Mouse (Mus musculus) ES-E14 (cell line): ENCODE data around the gene E130308A19Rik. TPM values are rescaled to one million over a fixed set of nuclear protein-coding genes. Genes with fewer than 3 reads are reported as not detected.

Experiments used
- DNase-seq: peaks from one replicate; pipeline ENCODE4 v3.0.0-alpha.2; 2013; ENCODE audit warnings: low read depth, low spot score
- H3K27ac ChIP-seq: 2 replicates; pipeline ENCODE4 v1.5.1; 2012; ENCODE audit warnings: low read depth, mild to moderate bottlenecking, low read length, moderate library complexity, mixed read lengths; ENCODE audit not compliant: poor library complexity, insufficient read depth, severe bottlenecking
- H3K36me3 ChIP-seq: 2 replicates; pipeline ENCODE4 v1.6.1; 2012; ENCODE audit warnings: mild to moderate bottlenecking, low read length, moderate library complexity, mixed read lengths; ENCODE audit not compliant: control insufficient read depth, poor library complexity, insufficient read depth, severe bottlenecking
- H3K4me1 ChIP-seq, 2 experiments: fragments of 150-350 bp in 1 of 2; sonication (generic) in 1 of 2; 2 replicates each; pipeline ENCODE4 v1.6.1; 2012; ENCODE audit warnings: low read length in 2 of 2, mild to moderate bottlenecking in 1 of 2, mixed read lengths in 1 of 2; ENCODE audit not compliant: control insufficient read depth in 2 of 2, insufficient read depth in 2 of 2, poor library complexity in 1 of 2
- H3K4me3 ChIP-seq, 2 experiments: fragments of 150-350 bp in 1 of 2; sonication (generic) in 1 of 2; 2 replicates each; pipeline ENCODE4 v1.5.1; 2012; ENCODE audit warnings: low read length in 2 of 2, low read depth in 1 of 2, mild to moderate bottlenecking in 1 of 2, mixed read lengths in 1 of 2; ENCODE audit not compliant: insufficient read depth in 1 of 2, poor library complexity in 1 of 2, severe bottlenecking in 1 of 2
- H3K9ac ChIP-seq: 2 replicates; pipeline ENCODE4 v1.6.1; 2012; ENCODE audit warnings: low read depth, mild to moderate bottlenecking, low read length, mixed read lengths; ENCODE audit not compliant: poor library complexity, insufficient read depth, severe bottlenecking
- H3K9me3 ChIP-seq: fragments of 150-350 bp; sonication (generic); 2 replicates; pipeline ENCODE4 v1.6.1; 2012; ENCODE audit warnings: low read depth, mild to moderate bottlenecking, low read length; ENCODE audit not compliant: control insufficient read depth, insufficient read depth
- CHD2 ChIP-seq: IDR thresholded peaks from 2 replicates; pipeline ENCODE4 v1.6.1; 2014; ENCODE audit warnings: mild to moderate bottlenecking, low read depth, low read length, inconsistent platforms
- HCFC1 ChIP-seq: IDR thresholded peaks from 2 replicates; pipeline ENCODE4 v1.6.1; 2012; ENCODE audit warnings: low read length, inconsistent platforms, borderline replicate concordance; ENCODE audit not compliant: insufficient read depth
- MAFK ChIP-seq: IDR thresholded peaks from 2 replicates; pipeline ENCODE4 v1.6.1; 2014; ENCODE audit warnings: mild to moderate bottlenecking, low read depth, low read length, inconsistent platforms; ENCODE audit not compliant: insufficient read depth
- ZC3H11A ChIP-seq: IDR thresholded peaks from 2 replicates; pipeline ENCODE4 v1.6.1; 2012; ENCODE audit warnings: low read depth, mild to moderate bottlenecking, inconsistent platforms, low read length, borderline replicate concordance
- ZNF384 ChIP-seq: IDR thresholded peaks from 2 replicates; pipeline ENCODE4 v1.6.1; 2012; ENCODE audit warnings: low read depth, low read length, inconsistent platforms
- in situ Hi-C, 2 experiments: fragments of 600-800 bp; cut with MboI; formaldehyde crosslinking; loops; one replicate each; pipeline ENCODE4 v1.15.1; 2025; ENCODE audit warnings: low sequenced_read_pairs in 2 of 2, inconsistent platforms in 1 of 2; ENCODE audit not compliant: unreplicated experiment in 2 of 2
- total RNA-seq: library from RNA; depleted of rRNA; stranded (reverse); fragments of 300-350 nt; gene quantifications from 2 replicates; pipeline ENCODE4 v1.2.3, GENCODE M21; 2012

Gene E130308A19Rik
- total RNA-seq, 1 experiment, result 14.9 TPM

GRCm38 (mm10) chr4:59629076-59629874 lies 3.3 kb downstream of the E130308A19Rik start:
- in situ Hi-C loops, result no loop called here
- no peak for DNase-seq
- Histone ChIP-seq H3K27ac (no peak overlapping the region), H3K4me3 (no peak overlapping the region), H3K36me3 (no peaks in the 10 kb centered on the region), H3K9me3 (no peaks in the 10 kb centered on the region), H3K9ac (no peak overlapping the region), H3K4me1 (0 out of 4 replicates have a peak, but pooled peaks cover 0 to 1% of the 10 kb centered on the region in 2 experiments)
- no peak for TF ChIP-seq HCFC1
- TF ChIP-seq CHD2, result no peak
- no peak for TF ChIP-seq ZNF384

- in situ Hi-C loops, result no loop called here
- Histone ChIP-seq H3K27ac (no peak overlapping the region), H3K36me3 (no peaks in the 10 kb centered on the region), H3K9me3 (no peaks in the 10 kb centered on the region), H3K4me1 (0 out of 4 replicates have a peak, but pooled peaks cover 0 to 1% of the 10 kb centered on the region in 2 experiments), H3K4me3 (no peak overlapping the region), H3K9ac (no peak overlapping the region)
- no peak for TF ChIP-seq ZNF384
- TF ChIP-seq ZC3H11A, result no peak
- no peak for TF ChIP-seq CHD2
- TF ChIP-seq MAFK, result no peak
- no peak for TF ChIP-seq HCFC1
- no peak for DNase-seq
Measured at GRCm38 (mm10) chr4:59630122-59630521, 4.1 kb downstream of the E130308A19Rik start.

GRCm38 (mm10) chr4:59634532-59634931 lies 8.5 kb downstream of the E130308A19Rik start:
- Histone ChIP-seq H3K36me3 (no peaks in the 10 kb centered on the region), H3K4me1 (peaks cover 0 to 4% of the 10 kb centered on the region in 2 experiments; a peak in 2 of 4 replicates), H3K27ac (no peak overlapping the region), H3K9ac (no peak overlapping the region), H3K4me3 (no peak overlapping the region), H3K9me3 (no peaks in the 10 kb centered on the region)
- DNase-seq, result no peak
- TF ChIP-seq ZNF384 (no peak), MAFK (no peak), HCFC1 (no peak), ZC3H11A (no peak), CHD2 (no peak)
- in situ Hi-C loops, result no loop called here

- in situ Hi-C loops, result no loop called here
- Histone ChIP-seq H3K36me3 (no peaks in the 10 kb centered on the region), H3K4me3 (no peak overlapping the region), H3K9me3 (no peaks in the 10 kb centered on the region), H3K27ac (no peak overlapping the region), H3K4me1 (peaks cover 0 to 6% of the 10 kb centered on the region in 2 experiments; a peak in 2 of 4 replicates), H3K9ac (no peak overlapping the region)
- no peak for DNase-seq
- TF ChIP-seq CHD2 (no peak), ZC3H11A (no peak), MAFK (no peak), HCFC1 (no peak), ZNF384 (no peak)
Measured at GRCm38 (mm10) chr4:59639163-59639562, 13.2 kb downstream of the E130308A19Rik start.
